Mouse (Mus musculus): Measurements from ENCODE around the gene Cd247.

GRCm38 (mm10) chr1:165862059-165862458 is 73.6 kb downstream of the Cd247 start:
- TF ChIP-seq CTCF (IDR thresholded peaks at IDR 0.05; ENCODE audit: low read depth), result no peak
- TF ChIP-seq EP300 (IDR thresholded peaks at IDR 0.05; ENCODE audit: low read depth), result no peak

All from liver, postnatal 0 days (tissue).